Mouse (Mus musculus) thymus, adult 2 months (tissue): ENCODE results near the gene Grin1.

Experiments used
- CTCF ChIP-seq: fragments of 200-500 bp; IDR thresholded peaks from 2 replicates; pipeline ENCODE4 v1.5.1; 2012; ENCODE audit warnings: mild to moderate bottlenecking, control low read depth, low read length, moderate library complexity, borderline replicate concordance; ENCODE audit not compliant: control insufficient read depth, poor library complexity, insufficient read depth; ENCODE audit errors: extremely low read depth
- POLR2A ChIP-seq: fragments of 200-500 bp; IDR thresholded peaks from 2 replicates; pipeline ENCODE4 v1.6.1; 2012; ENCODE audit warnings: mild to moderate bottlenecking, low read length, control low read depth, moderate library complexity; ENCODE audit not compliant: control insufficient read depth, poor library complexity, insufficient read depth; ENCODE audit errors: extremely low read depth

DNA sequence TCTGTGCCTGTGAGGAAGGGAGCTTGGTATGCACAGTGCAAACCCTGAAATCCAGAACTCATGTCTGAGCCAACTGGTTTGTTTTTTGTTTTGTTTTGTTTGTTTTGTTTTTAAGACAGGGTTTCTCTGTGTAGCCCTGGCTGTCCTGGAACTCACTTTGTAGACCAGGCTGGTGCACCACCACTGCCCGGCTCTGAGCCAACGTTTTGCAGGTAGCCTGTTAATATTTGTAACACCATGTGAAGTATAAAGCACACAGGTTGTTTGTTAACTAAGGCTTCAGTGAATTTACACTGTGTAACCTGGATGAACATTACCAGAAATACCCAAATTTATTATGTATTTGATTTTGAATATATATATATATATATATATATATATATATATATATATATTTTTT lies 7.0 kb upstream of the Grin1 start:
- no peak for TF ChIP-seq CTCF
- no peak for TF ChIP-seq POLR2A
